Mouse (Mus musculus): Measurements from ENCODE around the gene Nfix. TPM values are rescaled to one million over a fixed set of nuclear protein-coding genes. Genes with fewer than 3 reads are reported as not detected.

The Nfix gene
- polyA plus RNA-seq, 1 experiment from 2014 or later, result 16.3 TPM

- peaks cover 29 to 68% of the 10 kb centered on the region in 2 experiments for H3K4me1 ChIP-seq (ENCODE audit: control insufficient read depth in 2 of 2, insufficient read depth in 2 of 2, low read length in 2 of 2)
- H3K36me3 ChIP-seq (ENCODE audit: control insufficient read depth, insufficient read depth, low read length), result 0 out of 2 replicates have a peak, but pooled peaks cover 4% of the 10 kb centered on the region
- no peak overlapping the region for H3K27ac ChIP-seq (replicated peaks in 1 of 2; ENCODE audit: control insufficient read depth in 1 of 2, insufficient read depth in 1 of 2, low read depth in 2 of 2, low read length in 2 of 2)
- WGBS, result 23% methylated on average over 12 of the region's 12 CpGs
- H3K9me3 ChIP-seq (ENCODE audit: control insufficient read depth, low read length), result no peaks in the 10 kb centered on the region
- H3K27me3 ChIP-seq (ENCODE audit: control insufficient read depth, insufficient read depth, low read length), result peaks cover 38% of the 10 kb centered on the region
- H3K4me3 ChIP-seq (ENCODE audit: control insufficient read depth in 1 of 2, insufficient read depth in 1 of 2, low read depth in 1 of 2, low read length in 2 of 2), result no peak overlapping the region; a peak in 1 of 4 replicates
- peak; percentile 27; the same call in 1 of the 2 replicates for ATAC-seq (ENCODE audit: insufficient number of reproducible peaks, insufficient read depth, low FRiP score, low read depth)
- H3K9ac ChIP-seq (ENCODE audit: low read length), result no peak overlapping the region
- peak overlapping the region; percentile 51; the same call in 1 of the 2 replicates for H3K4me2 ChIP-seq (ENCODE audit: low read length)
These were observed 91.2 kb downstream of the Nfix start for GRCm38 (mm10) chr8:84708774-84709475.

- peak overlapping the region; percentile 27 to 35; a peak in 3 of 4 replicates for H3K4me3 ChIP-seq (ENCODE audit: control insufficient read depth in 1 of 2, insufficient read depth in 1 of 2, low read depth in 1 of 2, low read length in 2 of 2)
- peak overlapping the region; percentile 51 for H3K4me2 ChIP-seq (ENCODE audit: low read length)
- H3K9ac ChIP-seq (ENCODE audit: low read length), result peak overlapping the region; percentile 65; the same call in 1 of the 2 replicates
- peaks cover 24 to 62% of the 10 kb centered on the region in 2 experiments for H3K4me1 ChIP-seq (ENCODE audit: control insufficient read depth in 2 of 2, insufficient read depth in 2 of 2, low read length in 2 of 2)
- 0 out of 2 replicates have a peak, but pooled peaks cover 4% of the 10 kb centered on the region for H3K36me3 ChIP-seq (ENCODE audit: control insufficient read depth, insufficient read depth, low read length)
- no peak for ATAC-seq (ENCODE audit: insufficient number of reproducible peaks, insufficient read depth, low FRiP score, low read depth)
- WGBS, result 17% methylated on average over 15 of the region's 15 CpGs
- peak overlapping the region; percentile 33 to 75; a peak in 3 of 4 replicates for H3K27ac ChIP-seq (replicated peaks in 1 of 2; ENCODE audit: control insufficient read depth in 1 of 2, insufficient read depth in 1 of 2, low read depth in 2 of 2, low read length in 2 of 2)
- H3K27me3 ChIP-seq (ENCODE audit: control insufficient read depth, insufficient read depth, low read length), result peaks cover 47% of the 10 kb centered on the region
- H3K9me3 ChIP-seq (ENCODE audit: control insufficient read depth, low read length), result no peaks in the 10 kb centered on the region
These were observed 92.0 kb downstream of the Nfix start for GRCm38 (mm10) chr8:84708071-84708541.

- Histone ChIP-seq H3K36me3 (ENCODE audit: control insufficient read depth, insufficient read depth, low read length) (0 out of 2 replicates have a peak, but pooled peaks cover 4% of the 10 kb centered on the region), H3K4me1 (ENCODE audit: control insufficient read depth in 2 of 2, insufficient read depth in 2 of 2, low read length in 2 of 2) (peaks cover 19 to 55% of the 10 kb centered on the region in 2 experiments), H3K27me3 (ENCODE audit: control insufficient read depth, insufficient read depth, low read length) (peaks cover 52% of the 10 kb centered on the region), H3K4me3 (ENCODE audit: control insufficient read depth in 1 of 2, insufficient read depth in 1 of 2, low read depth in 1 of 2, low read length in 2 of 2) (peak overlapping the region; percentile 27 to 35), H3K9ac (ENCODE audit: low read length) (peak overlapping the region; percentile 65), H3K27ac (replicated peaks in 1 of 2; ENCODE audit: control insufficient read depth in 1 of 2, insufficient read depth in 1 of 2, low read depth in 2 of 2, low read length in 2 of 2) (peak overlapping the region; percentile 66 to 75), H3K9me3 (ENCODE audit: control insufficient read depth, low read length) (no peaks in the 10 kb centered on the region), H3K4me2 (ENCODE audit: low read length) (peak overlapping the region; percentile 51)
- peak; percentile 19 for ATAC-seq (ENCODE audit: insufficient number of reproducible peaks, insufficient read depth, low FRiP score, low read depth)
- 12% methylated on average over 20 of the region's 22 CpGs for WGBS
These were observed 92.8 kb downstream of the Nfix start for GRCm38 (mm10) chr8:84707267-84707883.

- H3K36me3 ChIP-seq (ENCODE audit: control insufficient read depth, insufficient read depth, low read length), result 0 out of 2 replicates have a peak, but pooled peaks cover 4% of the 10 kb centered on the region
- 7% methylated on average over 45 of the region's 45 CpGs for WGBS
- H3K27ac ChIP-seq (replicated peaks in 1 of 2; ENCODE audit: control insufficient read depth in 1 of 2, insufficient read depth in 1 of 2, low read depth in 2 of 2, low read length in 2 of 2), result peak overlapping the region; percentile 66 to 75
- peaks cover 57% of the 10 kb centered on the region for H3K27me3 ChIP-seq (ENCODE audit: control insufficient read depth, insufficient read depth, low read length)
- no peaks in the 10 kb centered on the region for H3K9me3 ChIP-seq (ENCODE audit: control insufficient read depth, low read length)
- H3K4me1 ChIP-seq (ENCODE audit: control insufficient read depth in 2 of 2, insufficient read depth in 2 of 2, low read length in 2 of 2), result peaks cover 14 to 52% of the 10 kb centered on the region in 2 experiments
- peak overlapping the region; percentile 51 for H3K4me2 ChIP-seq (ENCODE audit: low read length)
- 0 out of 2 replicates have a peak, but pooled peaks have one; percentile 14 for ATAC-seq (ENCODE audit: insufficient number of reproducible peaks, insufficient read depth, low FRiP score, low read depth)
- peak overlapping the region; percentile 65 for H3K9ac ChIP-seq (ENCODE audit: low read length)
- peak overlapping the region; percentile 27 to 35 for H3K4me3 ChIP-seq (ENCODE audit: control insufficient read depth in 1 of 2, insufficient read depth in 1 of 2, low read depth in 1 of 2, low read length in 2 of 2)
These were observed 93.4 kb downstream of the Nfix start for GRCm38 (mm10) chr8:84706610-84707266.

- no peaks in the 10 kb centered on the region for H3K9me3 ChIP-seq (ENCODE audit: control insufficient read depth, low read length)
- peak overlapping the region; percentile 69 for H3K9ac ChIP-seq (ENCODE audit: low read length)
- H3K27ac ChIP-seq (replicated peaks in 1 of 2; ENCODE audit: control insufficient read depth in 1 of 2, insufficient read depth in 1 of 2, low read depth in 2 of 2, low read length in 2 of 2), result peak overlapping the region in 1 of 2 experiments; percentile 85; a peak in 2 of 4 replicates
- H3K4me1 ChIP-seq (ENCODE audit: control insufficient read depth in 2 of 2, insufficient read depth in 2 of 2, low read length in 2 of 2), result peaks cover 16 to 53% of the 10 kb centered on the region in 2 experiments; a peak in 3 of 4 replicates
- ATAC-seq (ENCODE audit: insufficient number of reproducible peaks, insufficient read depth, low FRiP score, low read depth), result no peak
- H3K27me3 ChIP-seq (ENCODE audit: control insufficient read depth, insufficient read depth, low read length), result peaks cover 57% of the 10 kb centered on the region
- 0 out of 2 replicates have a peak, but pooled peaks cover 4% of the 10 kb centered on the region for H3K36me3 ChIP-seq (ENCODE audit: control insufficient read depth, insufficient read depth, low read length)
- H3K4me2 ChIP-seq (ENCODE audit: low read length), result peak overlapping the region; percentile 65
- WGBS, result 3% methylated on average over 12 of the region's 12 CpGs
- peak overlapping the region in 1 of 2 experiments; percentile 42; a peak in 2 of 4 replicates for H3K4me3 ChIP-seq (ENCODE audit: control insufficient read depth in 1 of 2, insufficient read depth in 1 of 2, low read depth in 1 of 2, low read length in 2 of 2)
These were observed 94.2 kb downstream of the Nfix start for GRCm38 (mm10) chr8:84705960-84706359.

GRCm38 (mm10) chr8:84704867-84705831 lies 95.0 kb downstream of the Nfix start:
- Histone ChIP-seq H3K27ac (replicated peaks in 1 of 2; ENCODE audit: control insufficient read depth in 1 of 2, insufficient read depth in 1 of 2, low read depth in 2 of 2, low read length in 2 of 2) (peak overlapping the region; percentile 51 to 85), H3K4me1 (ENCODE audit: control insufficient read depth in 2 of 2, insufficient read depth in 2 of 2, low read length in 2 of 2) (peaks cover 16 to 53% of the 10 kb centered on the region in 2 experiments; a peak in 3 of 4 replicates), H3K9ac (ENCODE audit: low read length) (peak overlapping the region; percentile 69), H3K36me3 (ENCODE audit: control insufficient read depth, insufficient read depth, low read length) (0 out of 2 replicates have a peak, but pooled peaks cover 4% of the 10 kb centered on the region), H3K27me3 (ENCODE audit: control insufficient read depth, insufficient read depth, low read length) (peaks cover 57% of the 10 kb centered on the region), H3K4me2 (ENCODE audit: low read length) (peak overlapping the region; percentile 65), H3K9me3 (ENCODE audit: control insufficient read depth, low read length) (no peaks in the 10 kb centered on the region), H3K4me3 (ENCODE audit: control insufficient read depth in 1 of 2, insufficient read depth in 1 of 2, low read depth in 1 of 2, low read length in 2 of 2) (peak overlapping the region; percentile 35 to 42)
- ATAC-seq (ENCODE audit: insufficient number of reproducible peaks, insufficient read depth, low FRiP score, low read depth), result no peak
- 4% methylated on average over 60 of the region's 61 CpGs for WGBS
